Mouse (Mus musculus) adipose tissue, adult 10 weeks (tissue): ENCODE results near the gene Kctd13. TPM values are rescaled to one million over a fixed set of nuclear protein-coding genes. Genes with fewer than 3 reads are reported as not detected.

Experiments used
- polyA plus RNA-seq: library from polyadenylated mRNA; stranded (reverse); fragments of 350-450 nt; fragmentation: Illumina TruSeq; extraction: RNeasy Lipid Tissue Mini Kit (QIAGEN cat#74804); gene quantifications from one replicate; pipeline ENCODE4 v1.2.3, GENCODE M21; 2014; ENCODE audit warnings: low read depth, low replicate concordance

Kctd13 gene
- polyA plus RNA-seq: 12.5 TPM

GRCm38 (mm10) chr7:126928384-126929037 lies at the start of gene Kctd13:
TSS of gene Kctd13 (plus strand) at chr7:126928879.

GRCm38 (mm10) chr7:126884286-126885164 lies 44.2 kb upstream of the Kctd13 start, which contains the start of gene Taok2:
TSS of gene Taok2 (minus strand) at chr7:126884703.

GRCm38 (mm10) chr7:126922624-126923060 lies 6.0 kb upstream of the Kctd13 start, which contains the start of gene Tmem219:
TSS of gene Tmem219 (minus strand) at chr7:126922917.

GRCm38 (mm10) chr7:126949403-126949792 lies 20.7 kb downstream of the Kctd13 start, which contains the start of gene Asphd1:
TSS of gene Asphd1 (minus strand) at chr7:126949582.

GRCm38 (mm10) chr7:126949793-126950646 lies 21.3 kb downstream of the Kctd13 start, which contains the start of gene Sez6l2:
TSS of gene Sez6l2 (plus strand) at chr7:126950563.

GRCm38 (mm10) chr7:126975893-126975949 lies 47.0 kb downstream of the Kctd13 start, which contains the start of gene Cdipt:
TSS of gene Cdipt (plus strand) at chr7:126975914.

GRCm38 (mm10) chr7:126975950-126976866 lies 47.5 kb downstream of the Kctd13 start, which contains the start of gene Cdiptos:
TSS of gene Cdiptos (minus strand) at chr7:126976098.

Other genes with a start within 250 kb of the Kctd13 start
- gene Bola2, start 233.5 kb upstream of the Kctd13 start, polyA plus RNA-seq: 28.1 TPM
- 15.2 TPM for gene Slx1b, start 233.1 kb upstream of the Kctd13 start, polyA plus RNA-seq
- 29.4 TPM for gene Coro1a, start 221.1 kb upstream of the Kctd13 start, polyA plus RNA-seq
- gene Mapk3, start 169.3 kb upstream of the Kctd13 start, polyA plus RNA-seq: 92.1 TPM
- gene Gdpd3, start 162.5 kb upstream of the Kctd13 start, polyA plus RNA-seq: 3.7 TPM
- 135 TPM for gene Ypel3, start 151.9 kb upstream of the Kctd13 start, polyA plus RNA-seq
- 1.4 TPM for gene Tbx6, start 147.4 kb upstream of the Kctd13 start, polyA plus RNA-seq
- 76.2 TPM for gene Ppp4c, start 136.4 kb upstream of the Kctd13 start, polyA plus RNA-seq
- 5.7 TPM for gene Fam57b, start 131.2 kb upstream of the Kctd13 start, polyA plus RNA-seq
- gene 4930451I11Rik, start 97.2 kb upstream of the Kctd13 start, polyA plus RNA-seq: 1.2 TPM
- gene Doc2a, start 81.5 kb upstream of the Kctd13 start, polyA plus RNA-seq: not detected
- 20.1 TPM for gene Hirip3, start 66.9 kb upstream of the Kctd13 start, polyA plus RNA-seq
- gene Ino80e, start 66.5 kb upstream of the Kctd13 start, polyA plus RNA-seq: 32.6 TPM
- 53.1 TPM for gene Taok2, start 44.2 kb upstream of the Kctd13 start, polyA plus RNA-seq
- 58.2 TPM for gene Tmem219, start 6.0 kb upstream of the Kctd13 start, polyA plus RNA-seq
- gene Asphd1, start 20.7 kb downstream of the Kctd13 start, polyA plus RNA-seq: 0.30 TPM
- 1.5 TPM for gene Sez6l2, start 21.7 kb downstream of the Kctd13 start, polyA plus RNA-seq
- gene Cdipt, start 47.0 kb downstream of the Kctd13 start, polyA plus RNA-seq: 96.0 TPM
- gene Cdiptos, start 47.2 kb downstream of the Kctd13 start, polyA plus RNA-seq: 29.3 TPM
- 50.9 TPM for gene Mvp, start 85.7 kb downstream of the Kctd13 start, polyA plus RNA-seq
- 1.6 TPM for gene Pagr1b, start 87.6 kb downstream of the Kctd13 start, polyA plus RNA-seq
- not detected for gene Pagr1a, start 88.5 kb downstream of the Kctd13 start, polyA plus RNA-seq
- 26.3 TPM for gene Gm42742, start 92.2 kb downstream of the Kctd13 start, polyA plus RNA-seq
- 2.7 TPM for gene Prrt2, start 92.3 kb downstream of the Kctd13 start, polyA plus RNA-seq
- 78.3 TPM for gene Maz, start 98.2 kb downstream of the Kctd13 start, polyA plus RNA-seq
- 3.2 TPM for gene Kif22, start 113.6 kb downstream of the Kctd13 start, polyA plus RNA-seq
- gene Zg16, start 158.4 kb downstream of the Kctd13 start, polyA plus RNA-seq: 1.4 TPM
- 12.4 TPM for gene AI467606, start 162.5 kb downstream of the Kctd13 start, polyA plus RNA-seq
- 1.2 TPM for gene Qprt, start 193.3 kb downstream of the Kctd13 start, polyA plus RNA-seq
- gene Spn, start 208.9 kb downstream of the Kctd13 start, polyA plus RNA-seq: 1.4 TPM